Mouse (Mus musculus): ENCODE measurements around the gene Id1. TPM values are rescaled to one million over a fixed set of nuclear protein-coding genes. Genes with fewer than 3 reads are reported as not detected.

Gene Id1
- 163 and 303 TPM in 2 replicates for polyA plus RNA-seq (2012; rRNA removed; ENCODE audit: low replicate concordance)

GRCm38 (mm10) chr2:152736090-152736601, at the start of gene Id1:
Gene Id1 (plus strand): TSS chr2:152736251.

GRCm38 (mm10) chr2:152686806-152687267, 49.2 kb upstream of the Id1 start, which contains the start of gene Mcts2:
Gene Mcts2 (plus strand): TSS chr2:152687035.

GRCm38 (mm10) chr2:152753944-152754711, 18.1 kb downstream of the Id1 start, which contains the start of gene Cox4i2:
Gene Cox4i2 (plus strand): TSS chr2:152754173.

Other genes starting within 250 kb of the Id1 start
- 0.71 TPM in 1 of 2 replicates, not detected in the other for gene Defb22, start 246.1 kb upstream of the Id1 start, polyA plus RNA-seq (2012; rRNA removed; ENCODE audit: low replicate concordance)
- gene Defb26, start 224.6 kb upstream of the Id1 start, polyA plus RNA-seq (2012; rRNA removed; ENCODE audit: low replicate concordance) = 0.27 TPM in 1 of 2 replicates, not detected in the other
- gene Defb28, start 218.0 kb upstream of the Id1 start, polyA plus RNA-seq (2012; rRNA removed; ENCODE audit: low replicate concordance) = 1.2 TPM in 1 of 2 replicates, not detected in the other
- gene Defb29, start 196.2 kb upstream of the Id1 start, polyA plus RNA-seq (2012; rRNA removed; ENCODE audit: low replicate concordance) = not detected in 2 replicates
- not detected in 2 replicates for gene Gm17416, start 166.9 kb upstream of the Id1 start, polyA plus RNA-seq (2012; rRNA removed; ENCODE audit: low replicate concordance)
- gene Defb21, start 163.5 kb upstream of the Id1 start, polyA plus RNA-seq (2012; rRNA removed; ENCODE audit: low replicate concordance) = 0.46 TPM in 1 of 2 replicates, not detected in the other
- not detected in 2 replicates for gene Defb19, start 155.9 kb upstream of the Id1 start, polyA plus RNA-seq (2012; rRNA removed; ENCODE audit: low replicate concordance)
- gene Defb45, start 136.9 kb upstream of the Id1 start, polyA plus RNA-seq (2012; rRNA removed; ENCODE audit: low replicate concordance) = not detected in 2 replicates
- not detected in 2 replicates for gene Defb36, start 131.9 kb upstream of the Id1 start, polyA plus RNA-seq (2012; rRNA removed; ENCODE audit: low replicate concordance)
- 5.3 TPM in 1 of 2 replicates, not detected in the other for gene Defb25, start 113.2 kb upstream of the Id1 start, polyA plus RNA-seq (2012; rRNA removed; ENCODE audit: low replicate concordance)
- 13.6 and 24.9 TPM in 2 replicates for gene Rem1, start 109.3 kb upstream of the Id1 start, polyA plus RNA-seq (2012; rRNA removed; ENCODE audit: low replicate concordance)
- gene H13, start 66.8 kb upstream of the Id1 start, polyA plus RNA-seq (2012; rRNA removed; ENCODE audit: low replicate concordance) = 138 and 143 TPM in 2 replicates
- gene Mcts2, start 49.2 kb upstream of the Id1 start, polyA plus RNA-seq (2012; rRNA removed; ENCODE audit: low replicate concordance) = 7.2 and 10.9 TPM in 2 replicates
- gene Cox4i2, start 17.9 kb downstream of the Id1 start, polyA plus RNA-seq (2012; rRNA removed; ENCODE audit: low replicate concordance) = 9.4 and 12.8 TPM in 2 replicates
- gene Bcl2l1, start 95.5 kb downstream of the Id1 start, polyA plus RNA-seq (2012; rRNA removed; ENCODE audit: low replicate concordance) = 44.2 and 57.2 TPM in 2 replicates
- 0.42 and 3.3 TPM in 2 replicates for gene Tpx2, start 111.7 kb downstream of the Id1 start, polyA plus RNA-seq (2012; rRNA removed; ENCODE audit: low replicate concordance)
- 0.13 and 0.22 TPM in 2 replicates for gene Mylk2, start 175.1 kb downstream of the Id1 start, polyA plus RNA-seq (2012; rRNA removed; ENCODE audit: low replicate concordance)
- gene Foxs1, start 197.0 kb downstream of the Id1 start, polyA plus RNA-seq (2012; rRNA removed; ENCODE audit: low replicate concordance) = 17.5 and 19.5 TPM in 2 replicates
- gene Dusp15, start 215.4 kb downstream of the Id1 start, polyA plus RNA-seq (2012; rRNA removed; ENCODE audit: low replicate concordance) = 0.49 and 3.4 TPM in 2 replicates
- 0.56 and 0.68 TPM in 2 replicates for gene Ttll9, start 226.2 kb downstream of the Id1 start, polyA plus RNA-seq (2012; rRNA removed; ENCODE audit: low replicate concordance)